Mouse (Mus musculus): ENCODE results near the gene Pip4k2c. TPM values are rescaled to one million over a fixed set of nuclear protein-coding genes. Genes with fewer than 3 reads are reported as not detected.

Pip4k2c gene
- polyA plus RNA-seq, 1 experiment from 2014 or later: 39.1 TPM

DNA sequence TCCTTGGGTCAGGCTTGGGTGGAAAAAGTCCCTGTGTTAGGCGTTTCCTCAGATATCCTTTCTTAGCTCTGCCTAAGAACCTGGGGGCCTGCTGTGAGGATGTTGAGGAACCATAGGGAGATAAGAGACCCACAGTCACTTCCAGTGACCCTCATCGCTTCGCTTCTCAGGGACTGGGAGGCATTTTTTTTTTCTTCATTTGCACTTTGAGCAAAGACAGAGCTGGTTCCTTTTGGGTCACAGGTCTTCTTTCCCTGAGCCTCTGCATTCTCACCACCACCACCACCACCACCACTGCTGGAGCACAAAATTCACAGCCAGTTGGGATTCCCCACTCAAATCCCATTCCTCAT, 30.7 kb downstream of the Pip4k2c start:
- Histone ChIP-seq H3K4me3 (ENCODE audit: low read depth, low read length) (no peak overlapping the region), H3K4me1 (ENCODE audit: control insufficient read depth, low read depth, low read length) (peaks cover 27% of the 10 kb centered on the region), H3K9ac (ENCODE audit: low read depth, low read length) (no peak overlapping the region), H3K36me3 (ENCODE audit: control insufficient read depth, insufficient read depth) (no peaks in the 10 kb centered on the region), H3K9me3 (replicated peaks; ENCODE audit: control insufficient read depth, low read length) (no peaks in the 10 kb centered on the region), H3K27ac (ENCODE audit: low read length) (no peak overlapping the region), H3K4me2 (ENCODE audit: low read depth, low read length) (no peak overlapping the region), H3K27me3 (ENCODE audit: control insufficient read depth, insufficient read depth, low read depth, low read length) (peaks cover 67% of the 10 kb centered on the region)
- 3% methylated on average over 3 of the region's 3 CpGs for WGBS (ENCODE audit: insufficient replicate concordance)
- no peak for ATAC-seq (ENCODE audit: low read depth)

DNA sequence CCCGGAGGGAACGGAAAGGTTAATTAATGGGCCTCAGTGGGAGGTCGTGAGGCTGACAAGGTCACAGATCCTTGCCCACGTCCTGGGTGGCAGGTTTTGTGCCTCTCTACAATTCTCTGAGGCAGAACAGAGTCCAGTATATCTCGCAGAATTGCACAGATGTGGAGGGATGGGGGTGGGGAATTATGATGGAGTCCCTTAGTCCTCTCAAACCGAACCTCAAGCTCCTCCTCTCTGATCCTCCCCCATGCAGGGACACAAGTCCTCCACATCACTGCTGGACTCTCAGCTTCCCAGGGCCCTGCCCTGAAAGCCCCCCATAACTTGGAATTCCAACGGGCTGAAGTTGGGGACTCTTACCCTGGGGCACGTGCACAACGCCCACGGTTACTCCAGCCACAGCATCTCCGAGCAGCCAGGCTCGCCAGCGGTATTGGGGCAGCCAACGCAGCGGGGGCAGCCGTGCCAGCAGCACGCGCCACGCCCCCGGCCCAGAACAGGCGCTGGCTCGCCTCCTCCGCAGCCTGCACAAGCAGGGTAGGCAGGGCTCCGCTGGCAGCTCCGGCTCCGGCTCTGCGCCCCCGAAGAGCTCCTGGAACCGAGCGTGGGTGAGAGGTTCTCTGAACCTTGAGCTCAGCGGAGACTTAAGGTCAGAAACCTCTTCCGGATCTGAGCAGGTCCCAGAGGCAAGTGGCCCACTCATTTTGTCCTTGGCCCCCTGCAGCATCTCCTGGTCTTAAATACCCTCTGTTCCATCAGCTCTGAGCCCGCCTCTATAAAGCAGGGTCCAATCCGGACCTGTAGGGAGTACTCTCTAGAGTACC, 31.3 kb downstream of the Pip4k2c start, which contains the start of gene Slc26a10:
Gene Slc26a10 (minus strand): TSS at position 775 of the 824 bp plus-strand sequence.
- Histone ChIP-seq H3K4me3 (ENCODE audit: low read depth, low read length) (0 out of 2 replicates have a peak within 1 kb of the TSS, but pooled peaks have one; percentile 2), H3K4me2 (ENCODE audit: low read depth, low read length) (no peak within 1 kb of the TSS), H3K36me3 (ENCODE audit: control insufficient read depth, insufficient read depth) (no peaks in the 10 kb centered on the region), H3K27me3 (ENCODE audit: control insufficient read depth, insufficient read depth, low read depth, low read length) (peaks cover 67% of the 10 kb centered on the region), H3K4me1 (ENCODE audit: control insufficient read depth, low read depth, low read length) (peaks cover 27% of the 10 kb centered on the region), H3K9me3 (replicated peaks; ENCODE audit: control insufficient read depth, low read length) (no peaks in the 10 kb centered on the region), H3K27ac (ENCODE audit: low read length) (no peak within 1 kb of the TSS), H3K9ac (ENCODE audit: low read depth, low read length) (no peak within 1 kb of the TSS)
- ATAC-seq (ENCODE audit: low read depth): no peak
- WGBS (ENCODE audit: insufficient replicate concordance): 2% methylated on average over 34 of the region's 34 CpGs

DNA sequence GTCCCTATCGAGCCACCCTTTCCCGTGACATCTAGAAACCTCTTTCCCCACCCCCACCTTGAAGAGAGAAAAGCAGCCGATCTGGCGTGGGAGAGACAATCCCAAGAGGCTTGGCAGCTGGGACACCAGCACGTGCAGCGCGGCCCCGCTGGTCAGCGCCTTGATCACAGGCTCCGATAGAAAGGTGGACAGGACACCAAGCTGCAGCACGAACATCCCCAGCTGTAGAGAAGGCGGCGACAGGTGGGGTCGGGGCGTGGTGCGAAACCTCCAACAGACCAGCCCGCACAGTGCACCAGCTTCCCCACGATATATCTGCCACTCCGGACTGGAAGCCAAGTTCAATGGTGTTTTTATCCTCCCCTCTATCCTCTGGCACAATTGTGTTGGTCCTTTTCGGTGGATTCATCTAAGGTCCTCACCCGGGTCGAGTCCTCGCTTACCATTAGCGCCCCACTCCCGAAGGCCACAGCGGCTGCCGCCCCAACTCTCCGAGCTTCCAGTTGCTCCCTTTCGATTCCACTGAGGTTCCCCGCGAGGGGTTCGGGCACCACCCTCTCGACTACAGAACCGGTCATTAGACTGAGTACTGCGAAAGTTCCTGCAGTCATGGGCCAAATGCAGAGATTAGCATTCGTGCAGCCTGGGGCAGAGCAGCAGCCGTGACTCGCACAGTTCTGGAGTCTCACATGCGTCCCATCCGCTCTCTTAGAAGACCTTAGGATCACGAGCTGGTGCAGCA, 32.9 kb downstream of the Pip4k2c start:
- no peak overlapping the region for H3K9ac ChIP-seq (ENCODE audit: low read depth, low read length)
- H3K9me3 ChIP-seq (replicated peaks; ENCODE audit: control insufficient read depth, low read length): no peaks in the 10 kb centered on the region
- no peak overlapping the region for H3K27ac ChIP-seq (ENCODE audit: low read length)
- H3K4me2 ChIP-seq (ENCODE audit: low read depth, low read length): peak overlapping the region; percentile 54
- peak overlapping the region; percentile 34 for H3K4me3 ChIP-seq (ENCODE audit: low read depth, low read length)
- 4% methylated on average over 41 of the region's 41 CpGs for WGBS (ENCODE audit: insufficient replicate concordance)
- no peaks in the 10 kb centered on the region for H3K36me3 ChIP-seq (ENCODE audit: control insufficient read depth, insufficient read depth)
- peaks cover 21% of the 10 kb centered on the region for H3K4me1 ChIP-seq (ENCODE audit: control insufficient read depth, low read depth, low read length)
- ATAC-seq (ENCODE audit: low read depth): no peak
- peaks cover 62% of the 10 kb centered on the region for H3K27me3 ChIP-seq (ENCODE audit: control insufficient read depth, insufficient read depth, low read depth, low read length)

- H3K9me3 ChIP-seq (replicated peaks; ENCODE audit: control insufficient read depth, low read length): no peaks in the 10 kb centered on the region
- H3K36me3 ChIP-seq (ENCODE audit: control insufficient read depth, insufficient read depth): no peaks in the 10 kb centered on the region
- no peak overlapping the region for H3K27ac ChIP-seq (ENCODE audit: low read length)
- peak overlapping the region; percentile 54 for H3K4me2 ChIP-seq (ENCODE audit: low read depth, low read length)
- no peak overlapping the region for H3K9ac ChIP-seq (ENCODE audit: low read depth, low read length)
- WGBS (ENCODE audit: insufficient replicate concordance): 1% methylated on average over 23 of the region's 23 CpGs
- ATAC-seq (ENCODE audit: low read depth): peak; percentile 28
- peaks cover 58% of the 10 kb centered on the region for H3K27me3 ChIP-seq (ENCODE audit: control insufficient read depth, insufficient read depth, low read depth, low read length)
- peak overlapping the region; percentile 34 for H3K4me3 ChIP-seq (ENCODE audit: low read depth, low read length)
- H3K4me1 ChIP-seq (ENCODE audit: control insufficient read depth, low read depth, low read length): peaks cover 21% of the 10 kb centered on the region
Measured at GRCm38 (mm10) chr10:127177719-127178118, 33.7 kb downstream of the Pip4k2c start.

DNA sequence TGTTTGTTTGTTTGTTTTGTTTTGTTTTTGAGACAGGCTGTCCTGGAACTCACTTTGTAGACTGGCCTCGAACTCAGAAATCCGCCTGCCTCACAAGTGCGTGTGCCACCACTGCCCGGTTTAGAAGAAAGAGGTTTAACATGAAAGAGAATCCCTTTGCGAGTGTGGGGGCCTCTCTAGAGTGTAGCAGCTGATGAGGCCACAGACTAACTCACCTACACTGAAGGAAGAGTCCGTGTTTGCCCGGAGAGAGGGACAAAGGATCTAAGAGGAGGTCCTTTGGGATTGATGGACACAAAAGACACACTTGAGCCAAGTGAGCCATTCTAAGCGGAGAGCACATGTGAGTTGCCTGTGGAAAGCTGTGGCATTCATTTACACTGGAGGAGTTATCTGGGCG, 34.1 kb downstream of the Pip4k2c start:
- no peak for ATAC-seq (ENCODE audit: low read depth)
- 18% methylated on average over 9 of the region's 9 CpGs for WGBS (ENCODE audit: insufficient replicate concordance)
- H3K9me3 ChIP-seq (replicated peaks; ENCODE audit: control insufficient read depth, low read length): no peaks in the 10 kb centered on the region
- H3K4me2 ChIP-seq (ENCODE audit: low read depth, low read length): peak overlapping the region; percentile 54; the same call in 1 of the 2 replicates
- no peaks in the 10 kb centered on the region for H3K36me3 ChIP-seq (ENCODE audit: control insufficient read depth, insufficient read depth)
- H3K9ac ChIP-seq (ENCODE audit: low read depth, low read length): no peak overlapping the region
- no peak overlapping the region for H3K27ac ChIP-seq (ENCODE audit: low read length)
- peaks cover 21% of the 10 kb centered on the region for H3K4me1 ChIP-seq (ENCODE audit: control insufficient read depth, low read depth, low read length)
- H3K27me3 ChIP-seq (ENCODE audit: control insufficient read depth, insufficient read depth, low read depth, low read length): peaks cover 58% of the 10 kb centered on the region
- no peak overlapping the region for H3K4me3 ChIP-seq (ENCODE audit: low read depth, low read length)

DNA sequence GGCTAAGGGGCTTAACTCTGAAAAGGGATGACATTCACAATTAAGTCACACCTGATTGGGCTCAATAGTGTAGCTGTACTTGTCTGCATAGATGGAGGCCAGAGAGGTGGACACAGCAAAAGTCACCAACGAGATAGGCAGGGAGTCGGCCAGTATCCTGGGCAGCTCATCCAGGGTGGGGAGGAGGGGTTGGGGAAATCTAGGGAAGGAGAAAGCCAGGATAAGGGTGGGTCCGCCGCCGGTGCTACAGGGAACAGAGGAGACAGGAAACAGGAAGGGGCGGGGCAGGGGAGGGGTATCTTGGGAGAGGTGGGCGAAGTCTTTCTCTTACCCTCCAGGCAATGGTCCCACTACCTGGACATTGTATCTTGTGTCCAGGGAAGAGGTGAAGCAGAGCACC, 34.6 kb downstream of the Pip4k2c start:
- Histone ChIP-seq H3K27me3 (ENCODE audit: control insufficient read depth, insufficient read depth, low read depth, low read length) (peaks cover 57% of the 10 kb centered on the region), H3K4me3 (ENCODE audit: low read depth, low read length) (0 out of 2 replicates have a peak overlapping the region, but pooled peaks have one; percentile 18), H3K4me2 (ENCODE audit: low read depth, low read length) (peak overlapping the region; percentile 54; the same call in 1 of the 2 replicates), H3K4me1 (ENCODE audit: control insufficient read depth, low read depth, low read length) (peaks cover 21% of the 10 kb centered on the region), H3K9me3 (replicated peaks; ENCODE audit: control insufficient read depth, low read length) (no peaks in the 10 kb centered on the region), H3K36me3 (ENCODE audit: control insufficient read depth, insufficient read depth) (peaks cover 2% of the 10 kb centered on the region; the same call in 1 of the 2 replicates), H3K9ac (ENCODE audit: low read depth, low read length) (no peak overlapping the region), H3K27ac (ENCODE audit: low read length) (no peak overlapping the region)
- WGBS (ENCODE audit: insufficient replicate concordance): 6% methylated on average over 7 of the region's 7 CpGs
- no peak for ATAC-seq (ENCODE audit: low read depth)

DNA sequence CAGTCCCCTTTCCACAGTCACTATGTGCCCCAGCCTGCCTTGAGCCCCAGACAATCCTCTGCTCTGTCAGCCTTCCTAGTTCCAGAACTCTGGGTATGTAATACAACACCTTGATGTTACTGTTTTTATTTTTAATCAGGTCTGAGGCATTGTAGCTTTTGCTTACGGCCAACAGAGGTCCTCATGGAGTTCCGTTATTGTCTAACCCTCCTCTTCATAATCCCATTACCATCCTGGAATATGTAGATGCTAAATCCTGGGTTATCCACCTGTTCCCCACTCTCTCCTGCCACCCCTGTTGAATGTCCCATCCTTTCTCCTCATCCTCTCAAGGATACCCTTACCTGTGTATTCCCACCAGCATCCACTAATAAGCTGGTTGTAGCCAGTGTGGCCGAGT, 35.2 kb downstream of the Pip4k2c start:
- peaks cover 4% of the 10 kb centered on the region; the same call in 1 of the 2 replicates for H3K36me3 ChIP-seq (ENCODE audit: control insufficient read depth, insufficient read depth)
- 30% methylated on average over 3 of the region's 3 CpGs for WGBS (ENCODE audit: insufficient replicate concordance)
- H3K4me1 ChIP-seq (ENCODE audit: control insufficient read depth, low read depth, low read length): peaks cover 21% of the 10 kb centered on the region
- H3K4me2 ChIP-seq (ENCODE audit: low read depth, low read length): no peak overlapping the region
- H3K27me3 ChIP-seq (ENCODE audit: control insufficient read depth, insufficient read depth, low read depth, low read length): peaks cover 54% of the 10 kb centered on the region
- no peaks in the 10 kb centered on the region for H3K9me3 ChIP-seq (replicated peaks; ENCODE audit: control insufficient read depth, low read length)
- no peak overlapping the region for H3K27ac ChIP-seq (ENCODE audit: low read length)
- no peak overlapping the region for H3K9ac ChIP-seq (ENCODE audit: low read depth, low read length)
- ATAC-seq (ENCODE audit: low read depth): no peak
- no peak overlapping the region for H3K4me3 ChIP-seq (ENCODE audit: low read depth, low read length)

- Histone ChIP-seq H3K36me3 (ENCODE audit: control insufficient read depth, insufficient read depth) (peaks cover 4% of the 10 kb centered on the region; the same call in 1 of the 2 replicates), H3K9ac (ENCODE audit: low read depth, low read length) (no peak overlapping the region), H3K9me3 (replicated peaks; ENCODE audit: control insufficient read depth, low read length) (no peaks in the 10 kb centered on the region), H3K4me2 (ENCODE audit: low read depth, low read length) (no peak overlapping the region), H3K27me3 (ENCODE audit: control insufficient read depth, insufficient read depth, low read depth, low read length) (peaks cover 43% of the 10 kb centered on the region), H3K4me3 (ENCODE audit: low read depth, low read length) (no peak overlapping the region), H3K27ac (ENCODE audit: low read length) (no peak overlapping the region), H3K4me1 (ENCODE audit: control insufficient read depth, low read depth, low read length) (peaks cover 38% of the 10 kb centered on the region)
- no peak for ATAC-seq (ENCODE audit: low read depth)
- WGBS (ENCODE audit: insufficient replicate concordance): 64% methylated on average over 7 of the region's 7 CpGs
Measured at GRCm38 (mm10) chr10:127174170-127174569, 37.2 kb downstream of the Pip4k2c start.
